Mouse (Mus musculus): ENCODE measurements at regions not wholly inside any gene's neighbourhood (a gene's known extent, or its start where the extent isn't known, plus 50 kb on each side); places are given as distances from the start of the nearest gene placed in this dataset.

- TF ChIP-seq CTCF (IDR thresholded peaks at IDR 0.05; ENCODE audit: extremely low read depth, insufficient read depth, insufficient read length, insufficient replicate concordance) (no peak), POLR2A (IDR thresholded peaks at IDR 0.05; ENCODE audit: low read depth, low read length) (no peak)
Observed at GRCm38 (mm10) chr12:73415856-73416366, 129.3 kb downstream of the Slc38a6 start.
